Mouse (Mus musculus) heart, postnatal 4 days (tissue): ENCODE data around the gene Slu7. TPM values are rescaled to one million over a fixed set of nuclear protein-coding genes. Genes with fewer than 3 reads are reported as not detected.

Experiments used
- DNase-seq: peaks from one replicate; pipeline ENCODE4 v3.0.0; 2021
- total RNA-seq, 2 experiments: library from RNA; stranded (reverse); gene quantifications; 2 replicates each; pipeline ENCODE4 v1.2.3; 2021

Gene Slu7
- total RNA-seq, 2 experiments from 2014 or later, result 25.8 to 28.6 TPM

GRCm38 (mm10) chr11:43485855-43486254 lies 52.3 kb downstream of the Slu7 start:
- DNase-seq, result no peak

GRCm38 (mm10) chr11:43492663-43493062 lies 59.1 kb downstream of the Slu7 start:
- peak; percentile 85 for DNase-seq

DNA sequence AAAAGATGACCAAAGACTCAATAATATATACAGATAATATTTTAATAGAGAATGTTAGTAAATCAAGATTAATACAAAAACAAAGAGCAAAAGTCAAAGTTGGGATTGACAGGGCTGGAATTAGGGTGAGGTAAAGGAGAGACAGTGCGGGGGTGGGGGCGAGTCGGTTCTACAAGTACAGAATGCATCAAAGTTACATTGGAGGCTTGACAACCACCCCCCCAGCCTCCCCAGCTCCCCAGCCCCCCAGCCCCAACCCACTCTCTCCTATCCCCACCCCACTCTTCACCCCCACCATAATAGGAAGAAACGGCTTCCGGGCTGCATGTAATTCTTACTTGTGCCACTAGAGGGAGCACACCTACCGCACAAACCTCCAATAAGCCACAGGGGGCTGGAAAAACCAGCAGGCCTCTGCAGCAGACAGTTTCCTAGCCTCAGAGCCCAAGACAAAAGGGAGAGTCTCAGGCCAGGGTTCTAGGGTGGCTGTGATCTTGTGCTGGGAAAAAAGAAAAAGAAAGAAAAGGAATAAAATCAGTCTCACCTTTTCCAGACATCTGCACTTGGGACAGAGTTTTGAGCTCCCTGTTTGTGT lies 60.4 kb downstream of the Slu7 start:
- DNase-seq, result peak; percentile 85

GRCm38 (mm10) chr11:43495037-43495436 lies 61.5 kb downstream of the Slu7 start:
- peak; percentile 42 for DNase-seq

DNA sequence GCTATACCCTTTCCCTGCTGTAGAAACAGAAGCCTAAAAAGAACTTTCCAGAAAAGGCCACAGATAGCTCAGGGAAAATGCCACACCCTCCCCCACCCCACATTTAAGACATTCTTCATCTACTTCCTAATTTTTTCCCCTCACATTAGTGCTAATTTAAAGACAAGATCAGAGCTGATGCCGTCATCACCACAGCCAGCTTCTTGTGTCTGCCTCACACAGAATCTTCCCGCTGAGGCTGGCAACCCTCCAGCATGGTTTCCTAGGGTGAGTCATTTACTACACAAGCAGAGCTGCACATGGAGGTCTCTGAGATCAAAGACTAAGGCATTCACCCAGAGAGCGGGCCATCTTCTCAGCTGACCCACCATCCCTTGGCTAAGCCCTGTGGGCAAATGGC lies 62.0 kb downstream of the Slu7 start:
- peak; percentile 79 for DNase-seq

Other genes with a start within 250 kb of the Slu7 start
- gene Pttg1, start 7.5 kb upstream of the Slu7 start, total RNA-seq, result 10 to 100 TPM; 83.5 to 98.0 TPM
- gene C1qtnf2, start 40.5 kb downstream of the Slu7 start, total RNA-seq, result 10 to 100 TPM; 10.5 to 13.2 TPM
- 10 to 100 TPM; 10.4 to 12.0 TPM for gene Ccnjl, start 95.0 kb downstream of the Slu7 start, total RNA-seq
- gene 4933415A04Rik, start 153.3 kb downstream of the Slu7 start, total RNA-seq, result 1 to 10 TPM; 3.3 to 3.8 TPM
- not detected for gene Fabp6, start 167.8 kb downstream of the Slu7 start, total RNA-seq
- 10 to 100 TPM; 38.7 to 39.4 TPM for gene Pwwp2a, start 248.3 kb downstream of the Slu7 start, total RNA-seq